Mouse (Mus musculus) embryo, embryonic 9.5 days (tissue): Measurements from ENCODE around the gene Ehd1.
A peak's percentile ranks its signal among the peaks of the same experiment; 100 is the strongest.
"Not testable (repeated sequence)": the region's sequence is repeated elsewhere in the genome, so short reads cannot be mapped to it uniquely, and the experiment has no call there.

Source experiments
- DNase-seq: peaks from one replicate; pipeline ENCODE4 v3.0.0-alpha.2; 2017; ENCODE audit errors: extremely low spot score

Gene Ehd1

GRCm38 (mm10) chr19:6302114-6302513, 25.6 kb downstream of the Ehd1 start:
- DNase-seq = no peak

DNA sequence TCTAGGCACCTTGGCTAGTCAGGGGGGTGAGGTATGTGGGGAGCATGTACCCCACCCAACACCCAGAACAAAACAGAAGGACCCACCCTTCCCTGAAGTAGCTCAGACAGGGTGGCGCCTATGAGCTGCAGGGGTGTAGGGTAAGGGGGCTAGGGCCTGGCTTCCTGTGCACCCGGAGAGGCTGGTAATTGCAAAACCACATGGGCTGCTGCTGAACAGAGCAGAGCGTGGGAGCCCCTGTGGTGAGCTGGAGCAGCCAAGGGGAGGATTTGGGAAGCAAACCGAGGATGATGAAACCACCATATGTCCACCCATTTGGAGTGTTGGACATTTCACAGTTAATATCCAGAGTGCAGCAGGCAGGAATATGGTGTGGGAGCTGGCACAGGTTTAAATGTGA, 26.0 kb downstream of the Ehd1 start:
- no peak for DNase-seq

DNA sequence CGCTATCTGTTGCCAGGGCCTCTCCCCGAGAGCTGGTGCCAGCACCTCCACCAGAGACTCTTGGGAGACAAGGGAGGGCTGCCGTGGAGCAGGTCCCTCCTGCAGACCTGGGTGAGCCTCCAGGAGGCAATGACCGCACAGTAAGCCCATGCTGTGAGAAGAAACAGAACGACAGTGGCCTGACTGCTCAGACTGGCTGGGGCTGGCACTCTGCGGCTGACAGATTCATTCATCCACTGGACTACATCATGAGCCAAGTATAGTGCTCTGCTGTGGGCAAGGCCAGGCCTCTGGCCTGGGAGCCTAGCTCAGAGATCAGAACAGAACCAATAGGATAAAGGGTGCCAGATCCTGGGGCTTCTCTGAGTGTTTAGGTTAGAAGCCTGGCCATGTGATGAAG, 27.3 kb downstream of the Ehd1 start:
- DNase-seq = no peak

DNA sequence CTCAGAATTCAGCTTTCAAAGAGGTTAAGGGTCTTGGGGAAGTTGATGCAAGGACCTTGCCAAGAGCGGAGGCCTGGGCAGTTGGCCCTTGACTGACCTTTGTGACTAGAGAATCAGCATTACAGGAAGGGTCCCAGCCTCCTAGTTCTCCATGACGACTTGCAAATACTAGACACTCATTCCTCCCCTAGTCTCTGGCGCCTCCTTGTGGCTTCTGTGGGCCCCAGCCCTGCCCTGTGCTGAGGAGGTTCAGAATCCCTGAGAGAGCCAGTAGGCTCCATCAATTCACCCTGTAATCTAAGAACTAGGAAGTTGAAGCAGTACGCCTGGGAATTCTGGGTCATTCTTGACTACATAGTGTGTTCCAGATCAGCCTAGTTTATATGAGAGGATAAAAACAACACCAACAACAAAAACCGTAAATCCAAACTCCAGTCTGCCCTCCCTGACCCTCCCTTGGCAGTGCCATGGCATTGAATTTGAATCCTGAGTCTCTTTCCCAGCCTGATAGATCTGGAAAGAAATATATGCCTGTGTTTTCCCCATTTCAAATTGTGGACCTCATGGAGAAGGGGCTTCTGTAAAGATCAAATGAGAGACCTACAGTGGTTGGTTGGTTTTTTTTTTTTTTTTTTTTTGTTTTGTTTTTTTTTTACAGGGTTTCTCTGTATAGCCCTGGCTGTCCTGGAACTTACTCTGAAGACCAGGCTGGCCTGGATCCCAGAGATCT, 28.4 kb downstream of the Ehd1 start:
- peak; percentile 93 for DNase-seq

- DNase-seq = no peak
Measured at GRCm38 (mm10) chr19:6305517-6306115, 29.1 kb downstream of the Ehd1 start.

GRCm38 (mm10) chr19:6306137-6306551, 29.6 kb downstream of the Ehd1 start, which contains the start of gene Cdc42bpg:
TSS of gene Cdc42bpg (plus strand) at chr19:6306456.
- peak; percentile 86 for DNase-seq

GRCm38 (mm10) chr19:6306586-6306985, 30.1 kb downstream of the Ehd1 start:
- DNase-seq = peak; percentile 76

- DNase-seq = no peak
Measured at GRCm38 (mm10) chr19:6307733-6308531, 31.4 kb downstream of the Ehd1 start.

GRCm38 (mm10) chr19:6310181-6310580, 33.7 kb downstream of the Ehd1 start:
- DNase-seq = no peak

DNA sequence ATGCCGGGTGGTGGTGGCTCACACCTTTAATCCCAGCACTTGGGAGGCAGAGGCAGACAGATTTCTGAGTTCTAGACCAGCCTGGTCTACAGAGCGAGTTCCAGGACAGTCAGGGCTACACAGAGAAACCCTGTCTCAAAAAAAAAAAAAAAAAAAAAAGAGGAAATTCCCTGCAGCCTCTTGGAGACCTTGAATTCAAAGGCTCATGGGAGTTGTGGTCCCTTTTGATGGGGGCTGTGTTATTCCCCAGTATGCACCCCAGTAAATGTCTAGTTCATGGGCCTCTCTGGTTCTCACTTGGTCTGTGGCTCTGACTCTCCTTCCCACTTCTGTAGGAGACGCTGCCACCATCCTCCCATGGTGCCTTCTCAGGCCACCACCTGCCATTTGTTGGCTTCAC, 35.3 kb downstream of the Ehd1 start:
- DNase-seq = not testable (repeated sequence)

DNA sequence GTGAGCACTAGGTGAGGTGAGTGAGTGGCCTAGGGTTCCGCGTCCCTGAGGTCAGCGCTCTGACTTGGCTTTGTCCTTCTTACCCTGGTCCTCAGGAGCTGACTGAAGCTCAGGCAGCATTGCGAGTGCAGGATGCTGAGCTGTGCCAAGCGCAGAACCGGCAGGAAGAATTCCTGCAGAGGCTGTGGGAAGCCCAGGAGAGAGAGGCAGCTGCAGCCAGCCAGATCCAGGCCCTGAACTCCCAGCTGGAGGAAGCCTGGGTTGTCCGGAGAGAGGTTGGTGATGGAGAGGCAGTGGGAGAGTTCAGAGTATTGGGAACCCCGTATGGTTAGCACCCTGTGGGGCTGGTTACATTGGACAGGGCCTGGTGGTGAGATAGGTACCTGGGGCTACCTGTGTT, 37.3 kb downstream of the Ehd1 start:
- DNase-seq = no peak

- no peak for DNase-seq
Measured at GRCm38 (mm10) chr19:6314513-6314912, 38.0 kb downstream of the Ehd1 start.

- no peak for DNase-seq
Measured at GRCm38 (mm10) chr19:6315573-6315972, 39.0 kb downstream of the Ehd1 start.

GRCm38 (mm10) chr19:6318145-6318544, 41.6 kb downstream of the Ehd1 start:
- no peak for DNase-seq

DNA sequence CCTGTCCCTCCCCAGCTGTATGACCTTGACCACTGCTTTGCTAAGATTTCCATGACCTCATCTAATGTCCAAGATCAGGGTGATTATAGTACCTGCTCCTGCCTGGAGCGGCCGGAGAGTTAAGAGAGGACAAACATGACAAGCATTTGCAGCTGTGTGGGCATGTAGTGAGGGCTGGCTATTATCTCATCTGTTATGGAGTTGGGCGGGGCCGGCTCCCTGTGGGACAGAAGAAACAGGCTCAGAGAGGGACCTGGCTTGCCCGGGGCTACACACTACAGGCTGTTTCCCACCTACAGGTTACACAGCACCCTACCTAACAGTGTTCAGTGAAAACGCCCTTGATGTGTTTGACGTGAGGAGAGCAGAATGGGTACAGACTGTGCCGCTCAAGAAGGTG, 44.8 kb downstream of the Ehd1 start:
- DNase-seq = no peak

DNA sequence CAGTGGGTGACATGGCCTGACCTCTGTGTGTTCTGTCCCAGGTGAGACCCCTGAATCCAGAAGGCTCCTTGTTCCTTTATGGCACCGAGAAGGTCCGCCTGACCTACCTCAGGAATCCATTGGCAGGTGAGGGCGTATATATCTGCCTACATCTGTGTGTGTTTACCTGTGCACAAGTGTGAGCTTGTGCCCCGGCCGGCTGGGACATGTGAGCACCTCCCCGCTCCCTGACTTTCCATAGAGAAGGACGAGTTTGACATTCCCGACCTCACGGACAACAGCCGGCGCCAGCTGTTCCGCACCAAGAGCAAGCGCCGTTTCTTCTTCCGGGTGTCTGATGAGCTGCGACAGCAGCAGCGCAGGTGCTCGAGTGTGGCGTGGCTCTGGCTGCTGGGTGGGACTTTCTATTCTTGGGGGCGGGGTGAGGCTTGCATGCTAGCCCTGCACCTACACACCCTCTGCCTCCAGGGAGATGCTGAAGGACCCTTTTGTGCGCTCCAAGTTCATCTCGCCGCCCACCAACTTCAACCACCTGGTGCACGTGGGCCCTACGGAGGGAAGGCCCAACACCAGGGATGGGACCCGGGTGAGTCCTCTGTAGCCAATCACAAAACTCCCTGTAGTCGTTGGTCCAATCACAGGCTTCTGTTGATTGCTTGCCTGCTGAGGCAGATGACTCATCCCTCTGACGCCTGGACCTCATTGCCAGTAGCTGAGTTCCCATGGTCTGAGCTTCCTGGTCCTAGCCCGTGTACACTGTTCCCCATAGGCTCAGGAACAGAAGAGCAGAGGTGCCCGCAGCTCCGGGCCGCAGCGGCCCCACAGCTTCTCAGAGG, 45.5 kb downstream of the Ehd1 start:
- DNase-seq = no peak

DNA sequence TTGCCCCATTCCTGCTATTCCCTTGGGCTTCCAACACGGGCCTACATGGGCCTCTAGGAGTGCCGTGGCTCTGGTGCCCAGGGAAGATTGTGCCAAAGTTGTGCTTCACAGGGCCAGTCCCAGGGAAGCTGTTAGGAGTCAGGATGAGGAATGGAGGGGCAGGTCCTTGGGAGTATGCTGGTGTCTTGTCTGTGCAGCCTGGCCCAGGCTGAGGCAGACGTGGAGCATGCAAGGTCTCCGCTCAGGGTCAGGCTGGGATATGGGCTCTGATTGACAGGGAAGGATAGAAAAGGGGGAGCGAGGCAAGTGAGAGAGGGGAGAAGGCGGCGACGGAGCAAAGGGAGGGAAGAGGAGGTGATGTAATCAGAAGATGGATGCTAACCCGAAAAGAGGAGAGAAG, 48.2 kb downstream of the Ehd1 start:
- no peak for DNase-seq

GRCm38 (mm10) chr19:6331178-6331577, 54.7 kb downstream of the Ehd1 start:
- no peak for DNase-seq

DNA sequence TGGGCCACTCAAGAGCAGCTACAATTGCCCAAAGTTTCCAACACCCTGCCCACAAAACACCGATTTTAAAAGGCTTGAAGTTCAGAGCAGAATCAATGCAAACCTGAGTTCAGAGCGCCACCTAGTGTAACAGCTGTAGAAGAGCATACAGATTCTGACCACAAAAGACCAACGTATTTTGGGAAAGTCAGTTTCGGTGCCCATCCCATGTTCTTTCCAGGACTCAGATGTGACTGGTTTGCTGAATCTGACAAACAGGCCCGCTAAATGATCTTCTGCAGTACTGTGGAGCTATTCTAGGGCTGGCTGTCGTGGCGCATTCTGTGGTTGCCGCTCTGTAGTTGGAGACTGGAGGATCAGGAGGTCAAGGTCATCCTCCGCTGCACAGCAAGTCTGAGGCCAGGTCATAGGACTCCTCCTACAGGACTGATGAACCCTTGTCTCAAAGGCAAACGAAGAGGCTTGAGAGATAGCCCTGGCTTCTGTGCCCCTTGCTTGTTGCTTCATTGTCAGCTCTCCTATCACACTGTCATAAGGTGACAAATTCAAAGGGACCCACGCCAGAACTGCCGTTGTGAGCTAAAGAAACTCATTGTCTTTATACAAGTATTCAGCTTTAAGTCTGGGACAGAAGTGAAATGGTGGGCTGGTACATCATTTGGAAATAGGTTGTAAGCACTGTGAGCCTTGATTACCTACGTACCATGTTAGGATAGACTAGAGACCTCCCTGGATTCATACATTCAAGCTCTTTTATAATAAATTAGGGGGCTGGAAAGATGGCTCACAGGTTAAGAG, 55.4 kb downstream of the Ehd1 start:
- peak; percentile 69 for DNase-seq

- DNase-seq = no peak
Measured at GRCm38 (mm10) chr19:6333761-6334595, 57.5 kb downstream of the Ehd1 start.
